Mouse (Mus musculus): ENCODE measurements at regions not wholly inside any gene's neighbourhood (a gene's known extent, or its start where the extent isn't known, plus 50 kb on each side); places are given as distances from the start of the nearest gene placed in this dataset.

- TF ChIP-seq POLR2A (IDR thresholded peaks at IDR 0.05; ENCODE audit: low read depth, low read length) (no peak), CTCF (IDR thresholded peaks at IDR 0.05; ENCODE audit: extremely low read depth, insufficient read depth, insufficient read length, insufficient replicate concordance) (no peak)
Measured at GRCm38 (mm10) chrX:93888966-93889365, 57.0 kb upstream of the Pdk3 start.

Data from spleen, adult 2 months (tissue).